Mouse (Mus musculus) testis, postnatal 14 days (tissue): ENCODE measurements around the gene Sh3d19.
"Not testable (repeated sequence)": the region's sequence is repeated elsewhere in the genome, so short reads cannot be mapped to it uniquely, and the experiment has no call there.

Experiments used
- DNase-seq: peaks from one replicate; pipeline ENCODE4 v3.0.0; 2021; ENCODE audit warnings: low spot score

Sh3d19 gene

DNA sequence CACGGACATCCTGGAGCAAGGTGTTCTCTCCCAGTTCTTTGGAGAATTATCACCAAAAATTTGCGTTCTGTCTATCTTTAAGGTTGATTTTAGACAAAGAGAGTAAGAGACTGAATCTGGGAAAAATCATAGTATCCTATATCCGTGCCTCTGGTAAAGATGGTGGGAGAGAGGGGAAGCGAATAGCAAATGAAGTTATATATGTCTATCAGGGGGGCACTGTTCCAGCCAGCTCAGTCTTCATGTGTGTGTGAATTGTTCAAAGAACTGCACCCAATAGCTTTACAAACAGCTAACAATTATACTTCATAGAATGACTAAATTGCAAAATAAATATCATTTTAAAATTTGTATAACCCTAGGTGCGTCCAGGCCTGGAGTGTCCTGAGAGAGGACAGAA is 123.0 kb downstream of the Sh3d19 start:
- DNase-seq: no peak

- DNase-seq: no peak
Observed at GRCm38 (mm10) chr3:86101956-86102355, 131.0 kb downstream of the Sh3d19 start.

GRCm38 (mm10) chr3:86103449-86104291 is 132.8 kb downstream of the Sh3d19 start:
- DNase-seq: no peak

DNA sequence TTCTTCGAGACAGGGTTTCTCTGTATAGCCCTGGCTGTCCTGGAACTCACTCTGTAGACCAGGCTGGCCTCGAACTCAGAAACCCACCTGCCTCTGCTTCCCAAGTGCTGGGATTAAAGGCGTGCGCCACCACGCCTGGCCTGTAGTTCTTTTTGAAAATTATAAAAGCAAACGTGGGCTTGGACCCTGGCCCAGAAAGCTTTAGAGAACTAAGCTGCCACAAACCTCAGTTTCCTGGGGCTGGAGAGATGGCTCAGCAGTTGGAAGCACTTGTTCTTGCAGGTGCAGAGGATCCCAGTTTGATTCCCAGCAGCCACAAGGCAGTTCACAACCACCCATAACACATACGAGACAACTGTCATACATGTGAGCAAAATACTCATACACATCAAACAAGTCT is 133.5 kb downstream of the Sh3d19 start:
- DNase-seq: not testable (repeated sequence)

DNA sequence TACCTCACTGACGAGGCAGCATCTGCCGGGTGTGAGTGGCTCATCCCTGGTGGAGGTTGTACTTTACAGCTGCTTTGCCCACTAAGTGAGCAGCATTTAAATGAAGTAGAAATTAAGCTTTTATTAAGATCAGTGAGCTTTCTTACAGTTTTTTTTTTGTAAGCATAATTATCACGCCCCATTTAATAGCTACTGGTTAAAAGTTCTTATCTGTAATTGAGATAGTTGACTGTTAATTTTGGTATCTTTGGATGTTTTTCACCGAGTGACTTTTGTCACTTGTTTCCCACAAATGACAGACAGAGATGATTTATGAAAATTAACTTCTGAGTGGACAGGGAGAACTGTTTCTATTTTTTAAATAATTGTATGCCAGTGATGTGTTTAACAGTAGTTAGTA is 134.0 kb downstream of the Sh3d19 start:
- no peak for DNase-seq

DNA sequence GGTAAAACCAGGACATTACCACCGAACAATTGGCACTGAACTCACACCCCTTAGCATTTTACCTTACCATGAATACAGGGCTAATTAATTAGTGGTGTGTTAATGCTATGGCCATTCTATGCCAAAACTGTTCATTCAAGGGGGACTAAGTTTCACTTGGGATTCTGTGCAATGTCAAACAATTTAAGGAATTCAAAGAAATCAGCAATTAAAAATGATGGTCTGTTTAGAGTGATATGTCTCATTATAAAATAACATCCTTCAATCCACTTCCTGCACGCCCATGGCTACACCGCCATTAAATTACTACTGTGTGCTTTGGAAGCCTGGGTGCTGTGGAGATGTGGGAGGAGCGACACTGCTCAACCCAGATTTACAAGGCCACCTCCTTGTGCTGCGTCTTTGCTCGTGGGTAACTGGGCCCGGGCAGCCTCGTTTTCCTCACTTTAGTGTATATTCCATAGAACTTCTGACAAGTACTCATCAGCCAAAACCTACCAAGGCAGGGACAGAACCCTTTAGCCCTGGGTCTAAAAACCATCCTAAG is 135.2 kb downstream of the Sh3d19 start:
- DNase-seq: no peak

GRCm38 (mm10) chr3:86107637-86108539 is 137.0 kb downstream of the Sh3d19 start:
- DNase-seq: no peak

- DNase-seq: no peak
Observed at GRCm38 (mm10) chr3:86108576-86108975, 137.7 kb downstream of the Sh3d19 start.

DNA sequence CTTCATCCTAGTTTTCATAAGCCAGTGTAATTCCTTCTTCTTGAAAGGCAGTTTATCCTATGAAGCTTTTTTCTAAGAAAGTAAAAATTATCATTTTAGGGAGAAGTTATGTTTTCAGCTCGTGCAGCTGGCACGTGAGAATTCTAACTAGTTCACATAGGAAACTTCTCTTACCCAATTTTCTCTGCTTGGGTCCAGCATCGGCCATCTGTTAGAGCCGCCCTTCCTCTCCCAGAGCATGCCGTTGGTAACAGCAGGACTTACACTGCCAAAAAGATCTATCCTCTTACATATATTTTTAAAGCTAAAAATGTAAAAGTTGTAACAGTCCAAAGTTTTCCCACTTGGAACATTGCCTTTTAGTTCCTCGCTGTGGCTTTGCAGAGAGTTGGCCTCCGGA is 138.2 kb downstream of the Sh3d19 start:
- DNase-seq: no peak

DNA sequence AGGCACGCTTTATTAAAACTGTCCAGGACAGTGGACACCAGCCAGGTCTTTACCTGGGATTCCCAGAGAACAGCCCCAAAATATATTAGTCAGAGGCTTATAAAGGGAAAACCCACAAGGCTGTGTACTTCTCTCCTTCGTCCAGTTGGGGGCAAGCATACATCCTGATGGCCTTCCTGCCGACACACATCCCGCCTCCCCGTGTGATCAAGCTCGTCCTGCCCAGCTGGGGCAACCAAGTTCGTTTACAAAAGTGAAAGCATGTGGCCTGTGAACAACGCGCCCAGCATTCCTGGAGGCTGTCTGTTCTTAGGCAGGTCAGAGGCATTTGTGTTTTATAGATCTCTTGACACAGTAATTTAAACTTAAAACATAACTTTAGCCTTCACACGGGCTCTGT is 139.2 kb downstream of the Sh3d19 start:
- DNase-seq: no peak

GRCm38 (mm10) chr3:86112766-86113165 is 141.9 kb downstream of the Sh3d19 start:
- DNase-seq: no peak

DNA sequence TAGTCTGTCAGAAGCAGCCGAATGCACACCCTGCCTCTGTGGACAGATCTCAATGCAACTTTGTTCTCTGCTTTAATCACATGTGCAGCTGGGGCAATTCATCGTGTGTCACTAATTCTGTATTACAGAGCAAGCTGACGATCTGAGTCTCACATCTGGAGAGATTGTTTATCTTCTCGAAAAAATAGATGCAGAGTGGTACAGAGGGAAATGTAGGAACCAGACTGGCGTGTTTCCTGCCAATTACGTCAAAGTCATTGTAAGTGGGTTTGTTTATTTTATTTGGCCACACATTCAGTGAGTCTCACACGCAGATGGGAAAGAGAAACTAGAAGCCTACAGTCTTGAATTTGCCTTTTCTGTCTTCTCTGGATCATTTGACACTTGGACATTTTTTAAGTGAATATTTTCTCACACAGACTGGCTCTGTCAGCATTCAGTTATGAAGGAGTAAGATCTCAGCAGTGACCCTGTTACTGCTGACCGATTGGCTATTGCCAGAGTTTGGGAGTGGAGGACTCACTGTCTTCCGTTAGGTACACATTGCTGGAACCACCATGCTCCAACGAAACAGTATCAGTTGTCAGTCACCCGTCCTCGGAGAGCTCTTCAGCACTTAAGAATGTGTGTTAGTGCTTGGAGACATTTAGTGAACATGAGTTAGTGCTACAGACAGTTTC is 143.9 kb downstream of the Sh3d19 start:
- DNase-seq: no peak

- no peak for DNase-seq
Observed at GRCm38 (mm10) chr3:86116951-86117350, 146.0 kb downstream of the Sh3d19 start.

DNA sequence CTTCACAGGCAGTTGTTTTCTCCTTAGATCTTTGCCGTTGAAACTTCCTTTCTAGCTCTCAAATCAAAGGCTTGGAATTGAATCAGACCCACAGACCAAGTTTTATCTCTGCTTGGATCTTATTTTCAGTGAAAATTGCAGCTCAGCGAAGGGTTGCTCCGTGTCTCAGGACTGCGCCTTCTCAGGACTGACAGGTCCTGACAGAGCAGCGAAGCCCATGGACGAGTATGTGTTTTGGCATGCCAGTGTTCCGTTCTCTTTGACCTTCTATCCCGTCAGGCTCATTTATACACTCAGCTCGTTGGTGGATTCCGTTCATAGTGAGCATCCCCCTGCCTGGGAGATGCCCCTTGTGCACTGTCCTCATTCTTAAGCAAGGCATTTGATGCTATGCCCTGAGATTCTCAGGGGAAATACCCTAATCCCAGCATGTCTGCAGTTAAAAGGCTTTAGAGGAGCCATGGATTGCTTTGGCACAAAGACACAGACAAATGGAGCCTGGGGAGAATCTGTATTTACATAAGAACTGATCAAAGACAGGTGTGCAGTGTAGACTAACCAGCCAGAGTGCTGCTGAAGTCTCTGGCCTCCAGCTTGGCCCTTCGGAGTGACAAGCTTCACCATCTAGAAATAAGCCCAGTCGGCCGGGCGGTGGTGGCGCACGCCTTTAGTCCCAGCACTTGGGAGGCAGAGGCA is 148.5 kb downstream of the Sh3d19 start:
- no peak for DNase-seq

GRCm38 (mm10) chr3:86122156-86122555 is 151.2 kb downstream of the Sh3d19 start:
- DNase-seq: no peak

DNA sequence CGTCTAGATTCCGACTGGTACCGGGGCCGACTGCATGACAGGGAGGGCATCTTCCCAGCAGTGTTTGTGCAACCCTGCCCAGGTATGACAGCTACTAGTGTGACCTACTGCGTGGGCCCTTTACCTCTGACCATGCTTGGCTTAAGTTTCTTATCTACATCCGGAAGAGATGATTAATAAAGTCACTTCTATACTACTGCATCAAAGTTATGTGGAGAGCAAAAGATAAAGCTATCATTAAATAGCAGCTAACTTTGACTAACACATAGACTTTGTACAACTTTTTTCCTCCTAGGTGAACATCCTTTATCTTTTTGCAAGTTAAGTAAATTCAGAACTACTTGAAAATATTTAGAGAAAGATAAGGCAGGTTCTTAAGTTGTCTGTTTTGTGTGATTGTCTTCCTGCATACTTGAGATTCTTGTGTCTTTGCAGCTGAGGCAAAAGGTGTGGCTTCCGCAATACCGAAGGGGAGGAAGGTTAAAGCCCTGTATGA is 152.4 kb downstream of the Sh3d19 start:
- DNase-seq: no peak

GRCm38 (mm10) chr3:86129757-86130156 is 158.8 kb downstream of the Sh3d19 start:
- DNase-seq: no peak

GRCm38 (mm10) chr3:86134939-86135638 is 164.2 kb downstream of the Sh3d19 start:
- DNase-seq: no peak

GRCm38 (mm10) chr3:86135886-86136563 is 165.1 kb downstream of the Sh3d19 start:
- no peak for DNase-seq

DNA sequence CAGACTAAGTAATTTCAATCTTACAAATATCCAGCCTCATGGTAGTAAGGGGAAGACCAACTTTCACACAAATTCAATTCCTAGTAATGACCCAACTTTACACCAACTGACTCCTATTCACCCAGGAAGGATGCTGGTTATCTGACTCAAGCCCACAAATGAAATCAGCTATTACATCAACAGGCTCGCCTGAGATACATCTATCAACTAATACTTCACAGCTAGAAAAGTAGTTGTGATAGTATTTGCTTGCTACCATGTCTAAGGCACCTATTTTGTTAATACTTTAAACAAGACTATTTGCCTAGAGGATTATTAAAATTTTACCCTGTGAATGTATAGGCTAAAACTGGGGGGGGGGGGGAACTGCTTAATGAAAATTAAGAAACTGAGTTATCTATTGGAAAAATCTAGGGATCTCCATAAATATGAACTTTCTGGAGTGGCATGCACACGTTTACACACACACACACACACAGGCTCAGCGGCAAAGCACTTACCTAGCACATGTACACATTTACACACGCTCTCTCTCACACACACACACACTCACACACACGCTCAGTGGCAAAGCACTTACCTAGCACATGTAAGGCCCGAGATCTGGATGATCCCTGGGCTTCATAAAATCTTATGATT is 166.1 kb downstream of the Sh3d19 start:
- DNase-seq: no peak
